Mouse (Mus musculus): ENCODE results near the gene Dock10.

GRCm38 (mm10) chr1:80624552-80624951, 133.8 kb downstream of the Dock10 start:
- TF ChIP-seq POLR2A (IDR thresholded peaks at IDR 0.05; ENCODE audit: low read depth, low read length) = no peak
- no peak for TF ChIP-seq CTCF (IDR thresholded peaks at IDR 0.05; ENCODE audit: borderline replicate concordance, insufficient read depth, low read length)

All from embryonic fibroblast, embryonic 13.5 days (primary cell).